In genomic region chr1:176996630-176997201, GRCm38 (mm10) we compare ENCODE assay signal across 8 mouse cellular contexts.
DNase-seq lines count a peak whose midpoint lies in the region; ATAC-seq lines count a peak whose summit lies in the region.

No protein-coding gene starts in this region.

- H3K4me1 ChIP-seq in forebrain, embryonic 13.5 days, result peaks cover 91% of the 10 kb centered on the region
- H3K4me1 ChIP-seq in hindbrain, embryonic 16.5 days (ENCODE audit: control insufficient read depth, insufficient read depth, low read depth, low read length), result peaks cover 52% of the 10 kb centered on the region

- H3K36me3 ChIP-seq in forebrain, embryonic 13.5 days (ENCODE audit: poor library complexity, severe bottlenecking), result no peaks in the 10 kb centered on the region
- no peaks in the 10 kb centered on the region for H3K36me3 ChIP-seq in hindbrain, embryonic 16.5 days (ENCODE audit: control insufficient read depth, insufficient read depth, low read length)
- no peaks in the 10 kb centered on the region for H3K36me3 ChIP-seq in macrophage (ENCODE audit: inconsistent target)

- H3K27me3 ChIP-seq in forebrain, embryonic 13.5 days, result no peaks in the 10 kb centered on the region
- no peaks in the 10 kb centered on the region for H3K27me3 ChIP-seq in hindbrain, embryonic 16.5 days (replicated peaks; ENCODE audit: control insufficient read depth, insufficient read depth, low read length)

- no peak overlapping the region for H3K4me3 ChIP-seq in forebrain, embryonic 13.5 days
- H3K4me3 ChIP-seq in hindbrain, embryonic 16.5 days (ENCODE audit: low read length), result no peak overlapping the region
- no peak overlapping the region; the same call in 1 of the 2 replicates for H3K4me3 ChIP-seq in macrophage (ENCODE audit: inconsistent target)

- peak overlapping the region; percentile 56 for H3K4me2 ChIP-seq in forebrain, embryonic 13.5 days
- peak overlapping the region; percentile 39 for H3K4me2 ChIP-seq in hindbrain, embryonic 16.5 days (ENCODE audit: low read length)

- no peaks in the 10 kb centered on the region for H3K9me3 ChIP-seq in forebrain, embryonic 13.5 days (replicated peaks)
- no peaks in the 10 kb centered on the region for H3K9me3 ChIP-seq in hindbrain, embryonic 16.5 days (ENCODE audit: control insufficient read depth, low read length)

- 10% methylated on average over 16 of the region's 16 CpGs for WGBS in forebrain, embryonic 13.5 days
- WGBS in hindbrain, embryonic 16.5 days, result 21% methylated on average over 16 of the region's 16 CpGs
- WGBS in macrophage (ENCODE audit: missing documents), result 11% methylated on average over 16 of the region's 16 CpGs

- peak; percentile 31; the same call in 1 of the 2 replicates for ATAC-seq in forebrain, embryonic 13.5 days
- no peak for ATAC-seq in hindbrain, embryonic 16.5 days

- peak overlapping the region; percentile 28 for H3K9ac ChIP-seq in forebrain, embryonic 13.5 days
- peak overlapping the region; percentile 31; the same call in 1 of the 2 replicates for H3K9ac ChIP-seq in hindbrain, embryonic 16.5 days (ENCODE audit: low read depth, low read length)

- H3K27ac ChIP-seq in forebrain, embryonic 13.5 days, result peak overlapping the region; percentile 97
- H3K27ac ChIP-seq in hindbrain, embryonic 16.5 days (ENCODE audit: low read depth, low read length), result peak overlapping the region; percentile 68
- peak overlapping the region; percentile 37 for H3K27ac ChIP-seq in macrophage

- peak; percentile 27 for DNase-seq in ovary, postnatal 36 days (ENCODE audit: low spot score)
- no peak for DNase-seq in ovary, postnatal 14 days (ENCODE audit: low spot score)
- peak; percentile 63 to 65 for DNase-seq in layer of hippocampus, postnatal 36 days
- peak; percentile 82 for DNase-seq in right cerebral cortex, postnatal 4 days
- no peak for DNase-seq in yolk sac, embryonic 10.5 days (ENCODE audit: low spot score)

- H3K79me2 ChIP-seq in macrophage (ENCODE audit: inconsistent target), result no peaks in the 10 kb centered on the region

Comparison
In these comparisons a context has a peak if more than half of its experiments do, and no peak if none do; other contexts are left out.
1. DNase-seq: peak in ovary, postnatal 36 days (single experiment), layer of hippocampus, postnatal 36 days (2 of 2) and right cerebral cortex, postnatal 4 days (single experiment); none in ovary, postnatal 14 days (single experiment) and yolk sac, embryonic 10.5 days (single experiment).
2. H3K27ac ChIP-seq: peak in every context shown above with its lines; median percentile 97 in forebrain, embryonic 13.5 days; 68 in hindbrain, embryonic 16.5 days; 37 in macrophage.